Mouse (Mus musculus) heart, adult 2 months (tissue): ENCODE data around the gene Cntn2.

Source experiments
- CTCF ChIP-seq: fragments of 200-600 bp; IDR thresholded peaks from 2 replicates; pipeline ENCODE4 v1.8.1; 2022; ENCODE audit warnings: antibody characterized with exemption, mild to moderate bottlenecking, moderate library complexity
- EP300 ChIP-seq: fragments of 200-500 bp; IDR thresholded peaks from 2 replicates; pipeline ENCODE4 v1.6.1; 2011; ENCODE audit warnings: low read depth, low read length, control low read depth; ENCODE audit not compliant: insufficient read depth
- POLR2A ChIP-seq: fragments of 200-500 bp; IDR thresholded peaks from 2 replicates; pipeline ENCODE4 v1.6.1; 2011; ENCODE audit warnings: mild to moderate bottlenecking, low read depth, low read length, control low read depth; ENCODE audit not compliant: insufficient read depth

GRCm38 (mm10) chr1:132530631-132531191 is 12.3 kb downstream of the Cntn2 start:
- TF ChIP-seq CTCF (no peak), POLR2A (no peak), EP300 (no peak)
